Mouse (Mus musculus) lung, postnatal 0 days (tissue): ENCODE results near the gene Arsg. TPM values are rescaled to one million over a fixed set of nuclear protein-coding genes. Genes with fewer than 3 reads are reported as not detected.

ENCODE experiments used
- ATAC-seq: fragments of 200-750 bp; cut with Nextera tagmentation; 2 replicates; pipeline ENCODE4 v1.8.0; 2017; ENCODE audit warnings: moderate library complexity
- DNase-seq: peaks from one replicate; pipeline ENCODE4 v3.0.0-alpha.2; 2016; ENCODE audit warnings: low spot score
- H3K27ac ChIP-seq: fragments of 300-500 bp; sonication (generic); 2 replicates; pipeline ENCODE4 v1.5.1; 2014; ENCODE audit warnings: antibody characterized with exemption, mild to moderate bottlenecking, low read length, mixed read lengths
- H3K27me3 ChIP-seq: fragments of 300-500 bp; sonication (generic); replicated peaks from 2 replicates; pipeline ENCODE4 v1.6.1; 2014; ENCODE audit warnings: low read length, mixed read lengths; ENCODE audit not compliant: insufficient read depth
- H3K36me3 ChIP-seq: fragments of 300-500 bp; sonication (generic); 2 replicates; pipeline ENCODE4 v1.6.1; 2014; ENCODE audit warnings: low read length, mixed read lengths; ENCODE audit not compliant: insufficient read depth
- H3K4me1 ChIP-seq: fragments of 300-500 bp; sonication (generic); 2 replicates; pipeline ENCODE4 v1.6.1; 2014; ENCODE audit warnings: antibody characterized with exemption, low read depth, low read length, mixed read lengths; ENCODE audit not compliant: insufficient read depth
- H3K4me2 ChIP-seq: fragments of 300-500 bp; sonication (generic); replicated peaks from 2 replicates; pipeline ENCODE4 v1.6.1; 2014; ENCODE audit warnings: low read depth, mild to moderate bottlenecking, low read length, moderate library complexity, mixed read lengths
- H3K4me3 ChIP-seq: fragments of 300-500 bp; sonication (generic); 2 replicates; pipeline ENCODE4 v1.5.1; 2014; ENCODE audit warnings: low read depth, low read length
- H3K9ac ChIP-seq: fragments of 300-500 bp; sonication (generic); replicated peaks from 2 replicates; pipeline ENCODE4 v1.6.1; 2014; ENCODE audit warnings: low read depth, mild to moderate bottlenecking
- H3K9me3 ChIP-seq: fragments of 300-500 bp; sonication (generic); 2 replicates; pipeline ENCODE4 v1.6.1; 2016; ENCODE audit warnings: low read length, mixed read lengths
- CTCF ChIP-seq: IDR thresholded peaks from 2 replicates; pipeline ENCODE4 v1.5.1; 2016; ENCODE audit warnings: antibody characterized with exemption, mild to moderate bottlenecking
- EP300 ChIP-seq: IDR thresholded peaks from 2 replicates; pipeline ENCODE4 v1.6.1; 2016; ENCODE audit warnings: antibody characterized with exemption, mild to moderate bottlenecking, control low read depth
- WGBS: fragments of 180-500 bp; shearing (Covaris S2); extraction: QIAGEN DNeasy Blood & Tissue Kit; methylation state at CpG from one replicate; pipeline ENCODE4 v1.1.7; 2014; 5-methylcytosine and 5-hydroxymethylcytosine counted together
- polyA plus RNA-seq: library from polyadenylated mRNA; unstranded; fragments of >200 nt; fragmentation: Nextera tagmentation; extraction: Ambion mirVana; gene quantifications from 2 replicates; pipeline ENCODE4 v1.2.1, GENCODE M21; 2015

Gene Arsg
- polyA plus RNA-seq, 1 experiment from 2014 or later: 7.1 TPM

GRCm38 (mm10) chr11:109472171-109472691 is 943 bp upstream of the Arsg start:
- Histone ChIP-seq H3K9ac (peak overlapping the region; percentile 19; the same call in 1 of the 2 replicates), H3K4me1 (peaks cover 4% of the 10 kb centered on the region; the same call in 1 of the 2 replicates), H3K27me3 (peaks cover 8% of the 10 kb centered on the region; the same call in 1 of the 2 replicates), H3K27ac (0 out of 2 replicates have a peak overlapping the region, but pooled peaks have one; percentile 27), H3K4me2 (peak overlapping the region; percentile 100), H3K36me3 (no peaks in the 10 kb centered on the region), H3K4me3 (peak overlapping the region; percentile 71), H3K9me3 (no peaks in the 10 kb centered on the region)
- TF ChIP-seq CTCF (no peak; the same call in 1 of the 2 replicates), EP300 (no peak)
- WGBS: 1% methylated on average over 29 of the region's 33 CpGs
- ATAC-seq: 0 out of 2 replicates have a peak, but pooled peaks have one; percentile 13
- DNase-seq: peak; percentile 52

GRCm38 (mm10) chr11:109472821-109473170 is 378 bp upstream of the Arsg start:
- DNase-seq: no peak
- peak; percentile 36 for ATAC-seq

GRCm38 (mm10) chr11:109474086-109474742 is 1.0 kb downstream of the Arsg start:
- TF ChIP-seq EP300 (no peak), CTCF (no peak)
- DNase-seq: peak; percentile 13

More at GRCm38 (mm10) chr11:109472821-109473170, 378 bp upstream of the Arsg start:
- 0 out of 2 replicates have a peak overlapping the region, but pooled peaks have one; percentile 47 for H3K27ac ChIP-seq
- peaks cover 8% of the 10 kb centered on the region; the same call in 1 of the 2 replicates for H3K27me3 ChIP-seq
- 1% methylated on average over 12 of the region's 13 CpGs for WGBS
- no peaks in the 10 kb centered on the region for H3K9me3 ChIP-seq
- peaks cover 4% of the 10 kb centered on the region; the same call in 1 of the 2 replicates for H3K4me1 ChIP-seq
- H3K4me2 ChIP-seq: peak overlapping the region; percentile 100
- no peaks in the 10 kb centered on the region for H3K36me3 ChIP-seq
- TF ChIP-seq CTCF (no peak), EP300 (no peak)
- H3K9ac ChIP-seq: peak overlapping the region; percentile 39
- H3K4me3 ChIP-seq: peak overlapping the region; percentile 71

GRCm38 (mm10) chr11:109474836-109475235 is 1.7 kb downstream of the Arsg start:
- 87% methylated on average over 13 of the region's 13 CpGs for WGBS
- TF ChIP-seq CTCF (no peak), EP300 (no peak)
- no peak overlapping the region for H3K4me2 ChIP-seq

More at GRCm38 (mm10) chr11:109474086-109474742, 1.0 kb downstream of the Arsg start:
- H3K4me2 ChIP-seq: peak overlapping the region; percentile 100
- H3K9me3 ChIP-seq: no peaks in the 10 kb centered on the region
- H3K27ac ChIP-seq: no peak overlapping the region
- H3K9ac ChIP-seq: no peak overlapping the region
- H3K4me3 ChIP-seq: peak overlapping the region; percentile 71
- H3K27me3 ChIP-seq: peaks cover 8% of the 10 kb centered on the region; the same call in 1 of the 2 replicates
- whole genome bisulfite sequencing: 12% methylated on average over 12 of the region's 14 CpGs
- H3K4me1 ChIP-seq: peaks cover 4% of the 10 kb centered on the region; the same call in 1 of the 2 replicates
- H3K36me3 ChIP-seq: no peaks in the 10 kb centered on the region
- ATAC-seq: no peak

GRCm38 (mm10) chr11:109475717-109476116 is 2.5 kb downstream of the Arsg start:
- H3K27me3 ChIP-seq: peaks cover 8% of the 10 kb centered on the region; the same call in 1 of the 2 replicates
- H3K27ac ChIP-seq: no peak overlapping the region
- no peak overlapping the region for H3K9ac ChIP-seq
- no peaks in the 10 kb centered on the region for H3K9me3 ChIP-seq
- no peak overlapping the region for H3K4me2 ChIP-seq
- peaks cover 4% of the 10 kb centered on the region; the same call in 1 of the 2 replicates for H3K4me1 ChIP-seq
- WGBS: 92% methylated on average over 4 of the region's 4 CpGs
- ATAC-seq (no peak), DNase-seq (no peak)
- H3K4me3 ChIP-seq: no peak overlapping the region
- TF ChIP-seq CTCF: no peak
- H3K36me3 ChIP-seq: no peaks in the 10 kb centered on the region

More at GRCm38 (mm10) chr11:109474836-109475235, 1.7 kb downstream of the Arsg start:
- ATAC-seq (no peak), DNase-seq (no peak)
- H3K36me3 ChIP-seq: no peaks in the 10 kb centered on the region
- peaks cover 8% of the 10 kb centered on the region; the same call in 1 of the 2 replicates for H3K27me3 ChIP-seq
- H3K9ac ChIP-seq: no peak overlapping the region
- no peak overlapping the region for H3K27ac ChIP-seq
- no peaks in the 10 kb centered on the region for H3K9me3 ChIP-seq
- H3K4me1 ChIP-seq: peaks cover 4% of the 10 kb centered on the region; the same call in 1 of the 2 replicates
- H3K4me3 ChIP-seq: no peak overlapping the region

- Histone ChIP-seq H3K4me1 (peaks cover 4% of the 10 kb centered on the region; the same call in 1 of the 2 replicates), H3K9me3 (no peaks in the 10 kb centered on the region), H3K9ac (no peak overlapping the region), H3K27ac (no peak overlapping the region), H3K4me2 (no peak overlapping the region), H3K27me3 (peaks cover 8% of the 10 kb centered on the region; the same call in 1 of the 2 replicates), H3K4me3 (no peak overlapping the region), H3K36me3 (no peaks in the 10 kb centered on the region)
- DNase-seq: no peak
- 65% methylated on average over 2 of the region's 2 CpGs for WGBS
- no peak for ATAC-seq
- no peak for TF ChIP-seq CTCF
- no peak for TF ChIP-seq EP300
These were observed 3.1 kb downstream of the Arsg start for GRCm38 (mm10) chr11:109476241-109476640.
